Mouse (Mus musculus): ENCODE data around the gene Defa20.
"Not testable (repeated sequence)": the region's sequence is repeated elsewhere in the genome, so short reads cannot be mapped to it uniquely, and the experiment has no call there.

Defa20 gene

GRCm38 (mm10) chr8:21508958-21509357 is at the start of gene Defa20:
Gene Defa20 (plus strand): TSS chr8:21509258.
- DNase-seq (ENCODE audit: low spot score in 2 of 2): not testable (repeated sequence)

- DNase-seq (ENCODE audit: low spot score in 2 of 2): not testable (repeated sequence)
These were observed 19.7 kb downstream of the Defa20 start, which contains the start of gene Defa32 for GRCm38 (mm10) chr8:21528732-21529131. Gene Defa32 (plus strand): TSS chr8:21529032.
